8 mouse cellular contexts compared by ENCODE assay signal in the genomic region with DNA sequence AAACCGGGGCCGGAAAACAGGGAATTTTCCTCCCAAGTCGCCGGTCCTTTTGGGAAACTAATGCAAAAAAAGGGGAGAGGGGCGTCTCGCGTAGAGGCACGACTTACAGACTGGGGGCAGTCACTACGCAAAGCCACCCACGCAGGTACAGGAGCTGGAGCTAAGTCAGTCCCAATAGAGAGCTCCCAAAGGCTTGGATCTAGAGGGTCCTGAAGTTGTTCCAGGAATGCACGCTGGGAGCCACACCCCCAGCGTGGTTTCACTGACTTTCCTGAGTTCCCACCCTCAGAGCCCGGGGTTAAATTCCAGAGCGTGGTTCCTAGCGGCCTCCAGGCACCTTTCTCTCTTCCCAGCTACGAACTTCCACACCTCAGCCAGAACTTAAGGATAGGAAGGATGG. TPM values are rescaled to one million over a fixed set of nuclear protein-coding genes. Genes with fewer than 3 reads are reported as not detected.
A peak's percentile ranks its signal among the peaks of the same experiment; 100 is the strongest.
DNase-seq lines count a peak whose midpoint lies in the region; ATAC-seq and TF ChIP-seq lines count a peak whose summit lies in the region.

No protein-coding gene starts in this region.

- 0 out of 2 replicates have a peak, but pooled peaks have one; percentile 17 for ATAC-seq in heart, embryonic 13.5 days (ENCODE audit: extremely low read depth, insufficient number of reproducible peaks, low FRiP score, low TSS enrichment)
- peak; percentile 76 for ATAC-seq in intestine, embryonic 16.5 days
- ATAC-seq in liver, postnatal 0 days = peak; percentile 32

- peak overlapping the region; percentile 99 for H3K9ac ChIP-seq in heart, embryonic 13.5 days
- H3K9ac ChIP-seq in intestine, embryonic 16.5 days (ENCODE audit: low read depth, low read length) = peak overlapping the region; percentile 97
- peak overlapping the region; percentile 94 for H3K9ac ChIP-seq in liver, postnatal 0 days (replicated peaks)

- no peaks in the 10 kb centered on the region for H3K9me3 ChIP-seq in heart, embryonic 13.5 days
- no peaks in the 10 kb centered on the region for H3K9me3 ChIP-seq in intestine, embryonic 16.5 days (ENCODE audit: control insufficient read depth, low read length)
- H3K9me3 ChIP-seq in liver, postnatal 0 days (ENCODE audit: low read length) = no peaks in the 10 kb centered on the region

- no peak; the same call in 1 of the 2 replicates for TF ChIP-seq CTCF in liver, postnatal 0 days (IDR thresholded peaks at IDR 0.05; ENCODE audit: low read depth)

- no peaks in the 10 kb centered on the region for H3K36me3 ChIP-seq in heart, embryonic 13.5 days
- no peaks in the 10 kb centered on the region for H3K36me3 ChIP-seq in intestine, embryonic 16.5 days (ENCODE audit: control insufficient read depth, insufficient read depth, low read length)
- H3K36me3 ChIP-seq in liver, postnatal 0 days (replicated peaks; ENCODE audit: insufficient read depth, low read length) = no peaks in the 10 kb centered on the region

- TF ChIP-seq EP300 in liver, postnatal 0 days (IDR thresholded peaks at IDR 0.05; ENCODE audit: low read depth) = no peak

- H3K27me3 ChIP-seq in heart, embryonic 13.5 days (replicated peaks) = no peaks in the 10 kb centered on the region
- H3K27me3 ChIP-seq in intestine, embryonic 16.5 days (replicated peaks; ENCODE audit: control insufficient read depth, insufficient read depth, low read length) = no peaks in the 10 kb centered on the region
- no peaks in the 10 kb centered on the region for H3K27me3 ChIP-seq in liver, postnatal 0 days (ENCODE audit: insufficient read depth, low read length)

- peaks cover 20% of the 10 kb centered on the region for H3K4me1 ChIP-seq in heart, embryonic 13.5 days
- peaks cover 14% of the 10 kb centered on the region for H3K4me1 ChIP-seq in intestine, embryonic 16.5 days (ENCODE audit: control insufficient read depth, insufficient read depth, low read length)
- peaks cover 18% of the 10 kb centered on the region for H3K4me1 ChIP-seq in liver, postnatal 0 days (ENCODE audit: insufficient read depth)

- DNase-seq in heart, adult 9 months (ENCODE audit: low spot score in 2 of 2) = no peak
- peak; percentile 41 for DNase-seq in embryo, embryonic 11.5 days (ENCODE audit: low read depth, low spot score)
- peak; percentile 51 for DNase-seq in liver, postnatal 0 days
- DNase-seq in frontal cortex, postnatal 10 days (ENCODE audit: low spot score in 2 of 2) = no peak
- DNase-seq in gastrocnemius, adult 8-10 months (ENCODE audit: low spot score in 2 of 2) = no peak
- DNase-seq in adrenal gland, adult 18-20 months (ENCODE audit: low spot score in 2 of 2) = no peak

- peak overlapping the region; percentile 91 for H3K4me3 ChIP-seq in heart, embryonic 13.5 days
- H3K4me3 ChIP-seq in intestine, embryonic 16.5 days (ENCODE audit: low read length) = peak overlapping the region; percentile 89
- peak overlapping the region; percentile 90 for H3K4me3 ChIP-seq in liver, postnatal 0 days (ENCODE audit: low read depth, low read length)

- peak overlapping the region; percentile 97 for H3K27ac ChIP-seq in heart, embryonic 13.5 days (replicated peaks)
- peak overlapping the region; percentile 68 for H3K27ac ChIP-seq in intestine, embryonic 16.5 days (ENCODE audit: low read length)
- H3K27ac ChIP-seq in liver, postnatal 0 days (ENCODE audit: low read depth) = peak overlapping the region; percentile 99; the same call in 1 of the 2 replicates

- under 1% methylated on average over 16 of the region's 16 CpGs for WGBS in heart, embryonic 13.5 days
- under 1% methylated on average over 16 of the region's 16 CpGs for WGBS in intestine, embryonic 16.5 days
- WGBS in liver, postnatal 0 days (ENCODE audit: insufficient replicate concordance) = 4% methylated on average over 15 of the region's 16 CpGs

- H3K4me2 ChIP-seq in heart, embryonic 13.5 days = peak overlapping the region; percentile 97
- peak overlapping the region; percentile 84 for H3K4me2 ChIP-seq in intestine, embryonic 16.5 days (ENCODE audit: low read depth, low read length)
- peak overlapping the region; percentile 99 for H3K4me2 ChIP-seq in liver, postnatal 0 days (ENCODE audit: low read depth, low read length)

RNA-seq across cellular contexts. Expression of a gene that starts 0.5 kb away (rescaled TPM):
- 17.9 and 18.3 TPM in 2 replicates for polyA plus RNA-seq in heart, embryonic 13.5 days (2015; fragmentation: Nextera tagmentation; extraction: Ambion mirVana)
- polyA plus RNA-seq in intestine, embryonic 16.5 days (2015; fragmentation: Nextera tagmentation; extraction: Ambion mirVana) = 16.8 and 19.1 TPM in 2 replicates
- polyA plus RNA-seq in liver, postnatal 0 days (2015; fragmentation: Nextera tagmentation; extraction: Ambion mirVana) = 7.3 and 8.3 TPM in 2 replicates
- 10 to 100 TPM; 16.3 to 23.3 (median 19.4) TPM for total RNA-seq in gastrocnemius, adult 8-10 months (2022)
- 10 to 100 TPM; 34.2 to 37.6 TPM for total RNA-seq in adrenal gland, adult 18-20 months (2021)

RNA-seq across cellular contexts. Expression of a gene that starts 56.8 kb away (rescaled TPM):
- 39.3 and 45.4 TPM in 2 replicates for polyA plus RNA-seq in heart, embryonic 13.5 days (2015; fragmentation: Nextera tagmentation; extraction: Ambion mirVana)
- 36.9 and 43.0 TPM in 2 replicates for polyA plus RNA-seq in intestine, embryonic 16.5 days (2015; fragmentation: Nextera tagmentation; extraction: Ambion mirVana)
- 10.7 and 11.7 TPM in 2 replicates for polyA plus RNA-seq in liver, postnatal 0 days (2015; fragmentation: Nextera tagmentation; extraction: Ambion mirVana)
- total RNA-seq in gastrocnemius, adult 8-10 months (2022) = 10 to 100 TPM; 11.8 to 16.7 (median 14.3) TPM
- total RNA-seq in adrenal gland, adult 18-20 months (2021) = 10 to 100 TPM; 22.0 to 22.3 TPM

Comparison
In these comparisons a context has a peak if more than half of its experiments do, and no peak if none do; other contexts are left out.
1. ATAC-seq: peak in every context shown above with its lines; median percentile 76 in intestine, embryonic 16.5 days; 32 in liver, postnatal 0 days; 17 in heart, embryonic 13.5 days.
2. DNase-seq: peak in embryo, embryonic 11.5 days (single experiment) and liver, postnatal 0 days (single experiment); none in heart, adult 9 months (0 of 2), frontal cortex, postnatal 10 days (0 of 2), gastrocnemius, adult 8-10 months (0 of 2) and adrenal gland, adult 18-20 months (0 of 2).
3. Peak in every context shown above with its lines, with median percentiles within 50 percentile points of each other: H3K27ac ChIP-seq, H3K4me2 ChIP-seq, H3K4me3 ChIP-seq and H3K9ac ChIP-seq.